Mouse (Mus musculus) hindlimb bud, embryonic 11.5 days (tissue): ENCODE measurements at regions not wholly inside any gene's neighbourhood (a gene's known extent, or its start where the extent isn't known, plus 50 kb on each side); places are given as distances from the start of the nearest gene placed in this dataset.

ENCODE experiments used
- DNase-seq: peaks from one replicate; pipeline ENCODE4 v3.0.0-alpha.2; 2012; ENCODE audit warnings: low read depth, low spot score; ENCODE audit errors: extremely low spot score

GRCm38 (mm10) chr7:137745575-137745974 is 308.2 kb downstream of the Glrx3 start:
- DNase-seq, result no peak

GRCm38 (mm10) chr7:137745991-137746390 is 308.6 kb downstream of the Glrx3 start:
- DNase-seq, result no peak

- no peak for DNase-seq
Observed at GRCm38 (mm10) chr7:137748936-137749335, 311.5 kb downstream of the Glrx3 start.

- no peak for DNase-seq
Observed at GRCm38 (mm10) chr7:137750741-137751140, 313.3 kb downstream of the Glrx3 start.

GRCm38 (mm10) chr7:137751151-137751859 is 313.9 kb downstream of the Glrx3 start:
- DNase-seq, result no peak

GRCm38 (mm10) chr7:137765961-137766360 is 328.5 kb downstream of the Glrx3 start:
- DNase-seq, result no peak

GRCm38 (mm10) chr7:137766721-137767120 is 329.3 kb downstream of the Glrx3 start:
- no peak for DNase-seq

- no peak for DNase-seq
Observed at GRCm38 (mm10) chr7:137773051-137773964, 335.9 kb downstream of the Glrx3 start.

- no peak for DNase-seq
Observed at GRCm38 (mm10) chr7:137773965-137774310, 336.5 kb downstream of the Glrx3 start.

- peak; percentile 22 for DNase-seq
Observed at GRCm38 (mm10) chr7:137783954-137784353, 346.5 kb downstream of the Glrx3 start.

- DNase-seq, result no peak
Observed at GRCm38 (mm10) chr7:137805361-137805760, 367.9 kb downstream of the Glrx3 start.

- no peak for DNase-seq
Observed at GRCm38 (mm10) chr7:137812839-137813238, 375.4 kb downstream of the Glrx3 start.

- DNase-seq, result no peak
Observed at GRCm38 (mm10) chr7:137840520-137840919, 403.1 kb downstream of the Glrx3 start.

- no peak for DNase-seq
Observed at GRCm38 (mm10) chr7:137841044-137841443, 403.6 kb downstream of the Glrx3 start.

GRCm38 (mm10) chr7:137841456-137842100 is 404.2 kb downstream of the Glrx3 start:
- no peak for DNase-seq

GRCm38 (mm10) chr7:137847856-137848255 is 410.4 kb downstream of the Glrx3 start:
- DNase-seq, result no peak

GRCm38 (mm10) chr7:137851061-137851460 is 413.6 kb downstream of the Glrx3 start:
- DNase-seq, result peak; percentile 37

GRCm38 (mm10) chr7:137859681-137860080 is 422.3 kb downstream of the Glrx3 start:
- no peak for DNase-seq

- no peak for DNase-seq
Observed at GRCm38 (mm10) chr7:137860520-137860919, 423.1 kb downstream of the Glrx3 start.

- DNase-seq, result no peak
Observed at GRCm38 (mm10) chr7:137864912-137865311, 427.5 kb downstream of the Glrx3 start.

- no peak for DNase-seq
Observed at GRCm38 (mm10) chr7:137865457-137865856, 428.0 kb downstream of the Glrx3 start.

- no peak for DNase-seq
Observed at GRCm38 (mm10) chr7:137866880-137867279, 429.5 kb downstream of the Glrx3 start.
